Mouse (Mus musculus) thymus, postnatal 36 days (tissue): Measurements from ENCODE around the gene Rp2.
"Not testable (repeated sequence)": the region's sequence is repeated elsewhere in the genome, so short reads cannot be mapped to it uniquely, and the experiment has no call there.

Experiments
- DNase-seq, 2 experiments: peaks; one replicate each; pipeline ENCODE4 v3.0.0; 2022; ENCODE audit warnings: mixed read lengths in 2 of 2

Gene Rp2

GRCm38 (mm10) chrX:20364391-20365365 lies at the start of gene Rp2:
Rp2 (plus strand) TSS chrX:20364481.
- peak; percentile 75 to 86 for DNase-seq

GRCm38 (mm10) chrX:20332756-20333155 lies 31.5 kb upstream of the Rp2 start:
- no peak for DNase-seq

DNA sequence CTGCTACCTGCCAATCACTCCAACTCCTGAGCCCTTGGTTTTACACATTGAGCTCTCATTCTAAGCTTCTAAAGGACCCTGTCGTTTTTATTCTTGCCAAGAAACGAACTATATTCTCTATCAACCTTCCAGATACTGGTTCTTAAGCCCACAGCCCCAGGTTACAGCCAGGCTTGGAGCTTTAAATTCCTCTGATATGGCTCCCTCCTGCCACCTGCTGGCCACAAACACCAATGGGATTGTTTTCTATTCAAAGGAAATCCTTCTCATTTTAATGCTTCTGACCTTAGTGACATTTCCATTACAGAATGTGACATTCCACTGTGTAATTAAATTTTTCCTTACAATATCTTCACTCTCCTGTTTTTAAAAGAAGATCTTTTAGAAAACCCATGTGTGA lies 28.6 kb upstream of the Rp2 start:
- DNase-seq, result peak; percentile 24 to 36

GRCm38 (mm10) chrX:20344980-20345379 lies 19.3 kb upstream of the Rp2 start:
- DNase-seq, result no peak

- DNase-seq, result no peak
These were observed 17.9 kb upstream of the Rp2 start for GRCm38 (mm10) chrX:20346355-20346754.

- not testable (repeated sequence) for DNase-seq
These were observed 14.0 kb upstream of the Rp2 start for GRCm38 (mm10) chrX:20350241-20350640.

- no peak for DNase-seq
These were observed 9.0 kb upstream of the Rp2 start for GRCm38 (mm10) chrX:20355283-20355682.

- no peak for DNase-seq
These were observed 8.0 kb upstream of the Rp2 start for GRCm38 (mm10) chrX:20356309-20356708.

GRCm38 (mm10) chrX:20366036-20366435 lies 1.8 kb downstream of the Rp2 start:
- DNase-seq, result no peak

DNA sequence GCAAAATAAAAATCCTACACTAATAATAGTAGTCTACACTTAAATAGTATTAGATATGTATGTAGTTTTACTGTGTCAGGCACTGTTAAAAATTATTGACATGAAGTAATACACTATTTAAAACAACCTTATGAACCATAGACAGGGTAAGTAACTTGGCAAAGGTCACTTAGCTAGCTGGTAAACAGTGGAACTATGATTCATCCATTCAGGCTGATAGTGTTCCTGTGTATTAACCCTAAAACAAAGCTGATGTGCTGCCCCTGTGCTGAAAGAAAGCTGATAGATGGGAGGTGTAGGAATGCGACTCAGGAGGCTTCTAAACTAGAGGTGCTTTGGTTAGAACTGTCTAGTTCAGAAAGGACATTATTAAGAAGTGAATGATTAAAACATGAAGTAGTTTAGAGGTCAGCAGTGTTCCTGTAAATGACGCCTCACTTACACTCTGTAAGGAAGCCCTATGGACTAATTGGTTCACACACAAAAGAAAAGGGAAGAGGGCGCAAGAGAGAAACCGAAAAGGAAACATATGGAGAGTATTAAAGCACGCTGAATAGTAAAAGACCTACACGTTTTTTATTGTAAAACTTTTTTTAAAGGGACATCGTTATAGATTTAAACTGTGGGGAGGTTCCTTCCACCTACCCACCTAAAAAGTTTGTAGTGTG lies 15.2 kb downstream of the Rp2 start:
- no peak for DNase-seq

GRCm38 (mm10) chrX:20382260-20382659 lies 18.0 kb downstream of the Rp2 start:
- no peak for DNase-seq

GRCm38 (mm10) chrX:20387006-20387405 lies 22.7 kb downstream of the Rp2 start:
- no peak for DNase-seq

DNA sequence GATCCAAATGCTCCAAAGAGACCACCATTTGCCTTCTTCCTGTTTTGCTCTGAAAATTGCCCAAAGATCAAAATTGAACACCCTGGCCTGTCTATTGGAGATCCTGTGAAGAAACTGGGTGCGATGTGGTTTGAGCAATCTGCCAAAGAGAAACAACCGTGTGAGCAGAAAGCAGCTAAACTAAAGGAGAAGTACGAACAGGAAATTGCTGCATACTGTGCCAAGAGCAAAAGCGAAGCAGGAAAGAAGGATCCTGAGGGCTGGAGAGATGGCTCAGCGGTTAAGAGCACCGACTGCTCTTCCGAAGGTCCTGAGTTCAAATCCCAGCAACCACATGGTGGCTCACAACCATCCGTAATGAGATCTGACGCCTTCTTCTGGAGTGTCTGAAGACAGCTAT lies 27.7 kb downstream of the Rp2 start:
- not testable (repeated sequence) for DNase-seq

- no peak for DNase-seq
These were observed 28.7 kb downstream of the Rp2 start for GRCm38 (mm10) chrX:20392942-20393341.

DNA sequence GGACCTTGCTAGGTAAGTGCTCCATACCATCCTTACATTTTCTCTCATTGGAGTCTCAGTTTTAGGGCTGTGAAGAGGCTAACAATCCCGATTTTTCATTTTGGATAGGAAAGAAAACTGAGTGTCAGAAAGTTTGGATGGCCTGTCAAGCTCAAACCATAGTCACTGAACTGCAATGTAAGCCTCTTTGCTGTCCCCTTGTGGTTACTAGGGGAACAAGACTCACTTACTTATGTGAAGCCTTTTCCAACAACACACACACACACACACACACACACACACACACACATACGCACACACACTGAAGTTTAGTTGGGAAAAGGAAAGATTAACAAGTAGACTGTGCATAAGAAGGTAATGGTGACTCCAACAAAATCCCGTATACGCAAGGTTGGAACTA lies 39.8 kb downstream of the Rp2 start:
- DNase-seq, result no peak

DNA sequence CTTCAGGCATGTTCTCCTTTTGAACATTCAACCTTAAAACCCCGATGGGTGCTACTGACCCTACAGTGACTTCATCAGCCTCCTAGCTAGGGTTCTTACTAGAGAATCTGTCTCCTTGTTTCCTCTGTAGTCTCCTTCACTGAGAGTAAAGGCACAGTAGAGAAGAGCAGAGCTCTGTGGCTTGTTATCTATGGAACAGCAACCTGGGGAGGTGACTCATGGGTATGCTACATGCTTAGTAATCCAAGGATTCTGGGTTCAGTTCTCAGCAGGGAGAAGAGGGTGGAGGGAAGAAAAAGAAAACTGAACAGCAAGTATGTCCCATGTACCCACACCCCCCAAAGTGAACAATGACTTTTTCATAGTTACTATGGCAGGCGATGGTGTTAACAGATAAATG lies 42.6 kb downstream of the Rp2 start:
- no peak for DNase-seq

DNA sequence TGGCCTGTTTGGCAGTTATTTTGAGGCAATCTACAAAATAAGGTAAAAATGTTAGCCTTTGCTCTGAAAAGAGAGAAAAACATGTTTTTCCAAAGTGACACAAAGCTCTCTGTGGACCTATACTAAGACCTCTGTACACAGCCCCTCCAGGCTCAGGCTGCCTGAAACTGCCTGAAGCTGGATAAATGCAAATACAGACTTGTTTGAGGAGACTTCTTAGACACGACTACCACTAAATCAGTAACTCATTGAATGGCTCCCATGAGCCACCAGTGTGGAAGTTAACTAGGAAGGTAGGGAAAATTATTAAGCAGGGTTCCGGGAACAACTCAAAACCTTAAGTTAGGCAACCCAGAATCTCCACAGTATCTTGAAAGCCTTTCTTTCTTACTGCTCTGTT lies 43.4 kb downstream of the Rp2 start:
- no peak for DNase-seq

DNA sequence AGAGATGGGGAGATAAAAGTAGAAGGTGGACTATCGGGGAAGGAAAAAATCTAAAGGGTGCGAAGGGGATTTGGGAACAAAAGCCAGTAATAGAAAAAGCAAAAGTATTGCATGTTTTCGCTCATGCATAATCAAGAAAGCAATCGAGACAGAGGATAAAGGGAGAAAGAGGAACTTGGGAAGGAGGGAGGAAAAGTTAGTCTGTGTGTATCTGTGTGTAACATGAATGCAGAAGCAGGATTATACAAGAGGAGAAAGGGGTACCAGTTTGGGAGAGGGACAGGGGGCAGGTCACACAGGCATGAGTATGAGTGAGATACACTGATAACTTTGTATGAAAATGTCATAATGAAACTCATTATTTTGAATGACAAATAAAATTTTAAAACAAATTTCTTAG lies 47.1 kb downstream of the Rp2 start:
- DNase-seq, result no peak

GRCm38 (mm10) chrX:20412221-20412620 lies 47.9 kb downstream of the Rp2 start:
- DNase-seq, result no peak

- DNase-seq, result no peak
These were observed 50.8 kb downstream of the Rp2 start for GRCm38 (mm10) chrX:20414885-20415622.

DNA sequence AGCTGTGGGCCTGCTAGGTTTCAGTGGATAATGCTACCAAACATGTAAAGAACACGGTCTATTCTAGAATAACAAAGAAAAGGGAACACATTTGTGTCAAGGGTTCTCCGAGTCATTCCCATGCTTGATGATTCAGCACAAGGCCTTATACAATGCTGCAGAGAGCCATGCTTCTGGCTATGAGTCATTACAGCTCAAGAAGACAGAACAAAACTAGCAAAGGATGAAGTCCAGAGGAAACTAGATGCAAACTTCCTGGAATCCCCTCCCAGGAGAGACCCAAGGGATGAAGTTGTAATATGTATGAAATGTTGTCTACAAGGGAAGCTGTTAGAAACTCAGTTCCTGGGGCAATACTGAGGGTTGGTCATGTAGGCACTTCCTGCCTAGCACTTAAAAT lies 54.2 kb downstream of the Rp2 start:
- DNase-seq, result no peak

DNA sequence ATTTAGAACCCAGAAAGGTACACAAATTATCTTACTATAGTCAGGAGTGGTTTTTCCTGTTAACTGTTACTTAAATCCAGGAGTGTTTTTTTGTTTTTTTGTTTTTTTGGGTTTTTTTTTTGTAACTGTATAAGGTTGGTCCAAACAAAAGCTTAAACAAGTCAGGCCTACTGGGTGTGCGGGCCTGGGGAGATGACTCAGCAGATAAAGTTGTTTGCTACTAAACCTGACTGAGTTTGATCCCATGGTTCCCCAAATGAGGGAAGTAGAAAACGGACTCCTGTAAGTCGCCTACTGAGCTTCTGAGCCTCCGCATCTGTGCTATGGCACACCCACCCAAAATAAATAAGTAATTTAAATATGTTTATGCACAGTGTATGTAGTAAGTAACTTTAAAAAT lies 55.3 kb downstream of the Rp2 start:
- no peak for DNase-seq

DNA sequence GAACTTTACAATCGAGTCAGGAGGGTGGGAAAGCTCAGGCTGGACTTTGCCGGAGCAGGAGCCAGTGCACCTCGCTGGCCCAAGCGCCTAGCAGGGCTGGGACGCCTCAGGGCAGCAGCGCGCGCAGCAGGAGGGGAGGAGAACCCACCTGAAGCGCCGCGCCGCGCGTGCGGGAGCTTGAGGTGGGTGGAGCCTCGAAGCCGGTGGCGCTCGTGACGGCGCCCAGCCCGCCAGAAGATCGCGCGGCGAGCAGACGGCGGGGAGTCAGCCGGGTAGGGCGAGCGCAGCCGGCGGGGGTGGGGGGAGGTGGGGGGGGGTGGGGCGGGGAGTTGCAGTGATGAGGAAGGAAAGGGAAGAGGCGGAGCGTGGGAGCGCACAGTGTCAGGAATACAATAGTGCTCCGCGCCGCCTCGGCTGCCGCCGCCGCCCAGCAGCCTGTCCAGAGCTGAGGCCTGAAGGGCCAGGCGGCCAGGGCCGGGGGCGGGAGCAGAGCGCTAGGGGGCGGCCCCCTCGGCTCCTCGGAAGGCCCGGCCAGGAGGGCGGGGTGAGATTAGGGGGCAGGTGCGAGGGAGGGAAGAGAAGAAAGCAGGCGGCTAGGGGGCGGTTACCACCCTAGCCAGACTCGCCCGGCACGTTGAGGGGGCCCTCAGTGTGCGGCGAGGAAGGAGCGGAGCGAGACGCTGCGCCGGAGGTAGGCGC lies 61.0 kb downstream of the Rp2 start, which contains the start of gene Jade3:
TSS of gene Jade3 (plus strand) at position 549 of the 699 bp plus-strand sequence.
- peak; percentile 77 to 89 for DNase-seq
